Mouse (Mus musculus) MEL (cell line): Measurements from ENCODE around the gene Cbarp. TPM values are rescaled to one million over a fixed set of nuclear protein-coding genes. Genes with fewer than 3 reads are reported as not detected.
A peak's percentile ranks its signal among the peaks of the same experiment; 100 is the strongest.

ENCODE experiments used
- DNase-seq: peaks from one replicate; pipeline ENCODE4 v3.0.0; 2011; ENCODE audit warnings: low read depth, low spot score
- H3K27ac ChIP-seq: 2 replicates; pipeline ENCODE4 v1.5.1; 2012; ENCODE audit warnings: low read depth, mild to moderate bottlenecking, control low read depth, low read length, moderate library complexity; ENCODE audit not compliant: control insufficient read depth
- H3K27me3 ChIP-seq, 2 experiments: fragments of 150-350 bp in 1 of 2; sonication (generic) in 1 of 2; 2 replicates each; pipeline ENCODE4 v1.6.1; 2012; ENCODE audit warnings: low read length in 2 of 2, mild to moderate bottlenecking in 2 of 2, improper control_type of control experiment in 1 of 2, moderate library complexity in 1 of 2; ENCODE audit not compliant: insufficient read depth in 2 of 2, control insufficient read depth in 1 of 2
- H3K36me3 ChIP-seq, 2 experiments: 2 replicates each; pipeline ENCODE4 v1.6.1; 2012 to 2014; ENCODE audit warnings: low read length in 2 of 2, improper control_type of control experiment in 1 of 2, inconsistent platforms in 1 of 2, mild to moderate bottlenecking in 1 of 2; ENCODE audit not compliant: insufficient read depth in 2 of 2, control insufficient read depth in 1 of 2
- H3K4me1 ChIP-seq, 2 experiments: fragments of 150-350 bp in 1 of 2; sonication (generic) in 1 of 2; 2 replicates each; pipeline ENCODE4 v1.6.1; 2012; ENCODE audit warnings: low read length in 2 of 2, improper control_type of control experiment in 1 of 2, mild to moderate bottlenecking in 1 of 2; ENCODE audit not compliant: insufficient read depth in 2 of 2, control insufficient read depth in 1 of 2
- H3K4me3 ChIP-seq, 2 experiments: fragments of 150-350 bp in 1 of 2; sonication (generic) in 1 of 2; 2 replicates each; pipeline ENCODE4 v1.5.1; 2012; ENCODE audit warnings: low read depth in 2 of 2, low read length in 2 of 2, mild to moderate bottlenecking in 2 of 2, moderate library complexity in 2 of 2, control low read depth in 1 of 2, improper control_type of control experiment in 1 of 2; ENCODE audit not compliant: control insufficient read depth in 1 of 2, insufficient read depth in 1 of 2
- H3K79me2 ChIP-seq: 2 replicates; pipeline ENCODE4 v1.6.1; 2012; ENCODE audit warnings: mild to moderate bottlenecking, low read length, moderate library complexity; ENCODE audit not compliant: control insufficient read depth, poor library complexity, insufficient read depth
- H3K9ac ChIP-seq: 2 replicates; pipeline ENCODE4 v1.6.1; 2012; ENCODE audit warnings: low read depth, mild to moderate bottlenecking, control low read depth, low read length, moderate library complexity; ENCODE audit not compliant: control insufficient read depth, poor library complexity, severe bottlenecking
- H3K9me3 ChIP-seq: fragments of 150-350 bp; sonication (generic); replicated peaks from 2 replicates; pipeline ENCODE4 v1.6.1; 2012; ENCODE audit warnings: mild to moderate bottlenecking, low read length, improper control_type of control experiment, moderate library complexity; ENCODE audit not compliant: insufficient read depth
- BHLHE40 ChIP-seq: IDR thresholded peaks from 2 replicates; pipeline ENCODE4 v1.6.1; 2012; ENCODE audit warnings: low read depth, mild to moderate bottlenecking, inconsistent platforms, low read length, improper control_type of control experiment, borderline replicate concordance
- CHD1 ChIP-seq: IDR thresholded peaks from 2 replicates; pipeline ENCODE4 v1.6.1; 2012; ENCODE audit warnings: low read depth, mild to moderate bottlenecking, inconsistent platforms, low read length, improper control_type of control experiment
- CTCF ChIP-seq, 3 experiments: IDR thresholded peaks in 2 of 3; conservative IDR thresholded peaks in 1 of 3; 2 replicates each; pipeline ENCODE4 v1.5.1; 2011 to 2012; ENCODE audit warnings: low read length in 3 of 3, low read depth in 2 of 3, mild to moderate bottlenecking in 2 of 3, improper control_type of control experiment in 1 of 3, inconsistent platforms in 1 of 3, mixed read lengths in 1 of 3, moderate library complexity in 1 of 3; ENCODE audit not compliant: control insufficient read depth in 1 of 3, insufficient read depth in 1 of 3, poor library complexity in 1 of 3, severe bottlenecking in 1 of 3
- E2F4 ChIP-seq: IDR thresholded peaks from 2 replicates; pipeline ENCODE4 v1.6.1; 2011; ENCODE audit warnings: low read depth, low read length, improper control_type of control experiment, borderline replicate concordance
- ELF1 ChIP-seq: IDR thresholded peaks from 2 replicates; pipeline ENCODE4 v1.6.1; 2014; ENCODE audit warnings: low read depth, mild to moderate bottlenecking, inconsistent platforms, low read length, improper control_type of control experiment, moderate library complexity
- EP300 ChIP-seq, 2 experiments: IDR thresholded peaks; 2 replicates each; pipeline ENCODE4 v1.6.1; 2011; ENCODE audit warnings: improper control_type of control experiment in 2 of 2, low read length in 2 of 2, low read depth in 1 of 2, mild to moderate bottlenecking in 1 of 2
- ETS1 ChIP-seq: IDR thresholded peaks from 2 replicates; pipeline ENCODE4 v1.6.1; 2012; ENCODE audit warnings: low read depth, mild to moderate bottlenecking, inconsistent platforms, low read length, improper control_type of control experiment, moderate library complexity
- GABPA ChIP-seq: IDR thresholded peaks from 2 replicates; pipeline ENCODE4 v1.6.1; 2012; ENCODE audit warnings: low read depth, mild to moderate bottlenecking, inconsistent platforms, low read length, improper control_type of control experiment, moderate library complexity
- GATA1 ChIP-seq: IDR thresholded peaks from 2 replicates; pipeline ENCODE4 v1.6.1; 2011; ENCODE audit warnings: low read depth, low read length, improper control_type of control experiment
- KAT2A ChIP-seq: conservative IDR thresholded peaks from 2 replicates; pipeline ENCODE4 v1.6.1; 2012; ENCODE audit warnings: low read depth, low read length, improper control_type of control experiment, inconsistent platforms
- MAX ChIP-seq: IDR thresholded peaks from 2 replicates; pipeline ENCODE4 v1.6.1; 2011; ENCODE audit warnings: low read length, improper control_type of control experiment
- MEF2A ChIP-seq: IDR thresholded peaks from 2 replicates; pipeline ENCODE4 v1.6.1; 2014; ENCODE audit warnings: low read depth, mild to moderate bottlenecking, inconsistent platforms, low read length, improper control_type of control experiment; ENCODE audit not compliant: poor library complexity, insufficient replicate concordance, severe bottlenecking; ENCODE audit errors: extremely low read depth
- MXI1 ChIP-seq: IDR thresholded peaks from 2 replicates; pipeline ENCODE4 v1.6.1; 2011; ENCODE audit warnings: mild to moderate bottlenecking, low read depth, low read length, improper control_type of control experiment
- MYC ChIP-seq: IDR thresholded peaks from 2 replicates; pipeline ENCODE4 v1.6.1; 2011; ENCODE audit warnings: low read depth, mild to moderate bottlenecking, low read length, improper control_type of control experiment, moderate library complexity
- NELFE ChIP-seq: IDR thresholded peaks from 2 replicates; pipeline ENCODE4 v1.6.1; 2011; ENCODE audit warnings: low read depth, low read length, improper control_type of control experiment
- POLR2A ChIP-seq, 2 experiments: IDR thresholded peaks; 2 replicates each; pipeline ENCODE4 v1.6.1; 2011 to 2012; ENCODE audit warnings: low read length in 2 of 2, mild to moderate bottlenecking in 2 of 2, control low read depth in 1 of 2, improper control_type of control experiment in 1 of 2, low read depth in 1 of 2, moderate library complexity in 1 of 2; ENCODE audit not compliant: control insufficient read depth in 1 of 2, insufficient read depth in 1 of 2, poor library complexity in 1 of 2
- POLR2AphosphoS2 ChIP-seq: IDR thresholded peaks from 2 replicates; pipeline ENCODE4 v1.6.1; 2011; ENCODE audit warnings: low read length, improper control_type of control experiment
- POLR2AphosphoS5 ChIP-seq: IDR thresholded peaks from 2 replicates; pipeline ENCODE4 v1.6.1; 2012; ENCODE audit warnings: low read depth, borderline replicate concordance, mild to moderate bottlenecking, inconsistent platforms, low read length, moderate library complexity, mixed read lengths
- RAD21 ChIP-seq: IDR thresholded peaks from 2 replicates; pipeline ENCODE4 v1.6.1; 2011; ENCODE audit warnings: mild to moderate bottlenecking, low read depth, low read length, improper control_type of control experiment
- RCOR1 ChIP-seq: IDR thresholded peaks from 2 replicates; pipeline ENCODE4 v1.6.1; 2012; ENCODE audit warnings: low read depth, mild to moderate bottlenecking, inconsistent platforms, low read length, improper control_type of control experiment
- SIN3A ChIP-seq: IDR thresholded peaks from 2 replicates; pipeline ENCODE4 v1.6.1; 2012; ENCODE audit warnings: low read length, improper control_type of control experiment, inconsistent platforms
- SMC3 ChIP-seq: IDR thresholded peaks from 2 replicates; pipeline ENCODE4 v1.6.1; 2011; ENCODE audit warnings: low read depth, low read length, improper control_type of control experiment
- TBP ChIP-seq: IDR thresholded peaks from 2 replicates; pipeline ENCODE4 v1.8.0; 2011; ENCODE audit warnings: low read depth, low read length, improper control_type of control experiment
- UBTF ChIP-seq: IDR thresholded peaks from 2 replicates; pipeline ENCODE4 v1.6.1; 2012; ENCODE audit warnings: low read depth, mild to moderate bottlenecking, inconsistent platforms, low read length, improper control_type of control experiment, moderate library complexity, borderline replicate concordance; ENCODE audit not compliant: insufficient read depth
- USF2 ChIP-seq, 2 experiments: IDR thresholded peaks; 2 replicates each; pipeline ENCODE4 v1.6.1; 2011 to 2012; ENCODE audit warnings: improper control_type of control experiment in 2 of 2, low read length in 2 of 2, borderline replicate concordance in 1 of 2, inconsistent platforms in 1 of 2, low read depth in 1 of 2, mild to moderate bottlenecking in 1 of 2; ENCODE audit not compliant: insufficient read depth in 1 of 2
- ZC3H11A ChIP-seq: IDR thresholded peaks from 2 replicates; pipeline ENCODE4 v1.6.1; 2012; ENCODE audit warnings: low read depth, mild to moderate bottlenecking, inconsistent platforms, low read length, improper control_type of control experiment
- ZKSCAN1 ChIP-seq: IDR thresholded peaks from 2 replicates; pipeline ENCODE4 v1.6.1; 2012; ENCODE audit warnings: low read depth, mild to moderate bottlenecking, inconsistent platforms, low read length, improper control_type of control experiment, moderate library complexity
- ZMIZ1 ChIP-seq: IDR thresholded peaks from 2 replicates; pipeline ENCODE4 v1.6.1; 2012; ENCODE audit warnings: low read depth, mild to moderate bottlenecking, inconsistent platforms, low read length, improper control_type of control experiment, moderate library complexity
- ZNF384 ChIP-seq: IDR thresholded peaks from 2 replicates; pipeline ENCODE4 v1.6.1; 2012; ENCODE audit warnings: low read depth, mild to moderate bottlenecking, inconsistent platforms, low read length, improper control_type of control experiment
- polyA plus RNA-seq, 2 experiments: library from polyadenylated mRNA; stranded (reverse) in 1 of 2; unstranded in 1 of 2; fragments of >175 nt in 1 of 2; fragments of >200 nt in 1 of 2; gene quantifications; 2 replicates each; pipeline versions ENCODE4 v1.2.1 to v1.2.4; 2012; ENCODE audit warnings: low replicate concordance in 2 of 2, low read depth in 1 of 2; ENCODE audit not compliant: insufficient read length in 2 of 2, insufficient read depth in 1 of 2, missing spikeins in 1 of 2
- total RNA-seq: library from RNA; depleted of rRNA; stranded (reverse); fragments of 300-350 nt; gene quantifications from 2 replicates; pipeline ENCODE4 v1.2.3, GENCODE M21; 2012

Cbarp gene
- total and polyA plus RNA-seq, 3 experiments = 6.8 to 19.3 TPM; not detected in 1

- TF ChIP-seq ZNF384 (no peak), POLR2A (IDR thresholded peaks at IDR 0.05; ENCODE audit: control insufficient read depth in 1 of 2, insufficient read depth in 1 of 2, low read depth in 1 of 2, low read length in 2 of 2, poor library complexity in 1 of 2) (no peak; a peak in 2 of 4 replicates), CTCF (IDR thresholded peaks at IDR 0.05 in 2 of 3, conservative IDR thresholded peaks at IDR 0.05 in 1 of 3; ENCODE audit: control insufficient read depth in 1 of 3, insufficient read depth in 1 of 3, low read depth in 2 of 3, low read length in 3 of 3, poor library complexity in 1 of 3, severe bottlenecking in 1 of 3) (no peak), POLR2AphosphoS2 (no peak), UBTF (no peak), ELF1 (no peak), ETS1 (peak; percentile 11; the same call in 1 of the 2 replicates), E2F4 (no peak), NELFE (peak; percentile 51), USF2 (IDR thresholded peaks at IDR 0.05; ENCODE audit: borderline replicate concordance in 1 of 2, insufficient read depth in 1 of 2, low read depth in 1 of 2, low read length in 2 of 2) (no peak), GATA1 (0 out of 2 replicates have a peak, but pooled peaks have one; percentile 30), TBP (no peak), SIN3A (peak; percentile 51), POLR2AphosphoS5 (no peak), SMC3 (no peak)
These were observed 20.1 kb upstream of the Cbarp start (continued) for GRCm38 (mm10) chr10:80160455-80161371.

GRCm38 (mm10) chr10:80159561-80160454 lies 19.2 kb upstream of the Cbarp start:
- Histone ChIP-seq H3K9me3 (no peaks in the 10 kb centered on the region), H3K27me3 (no peaks in the 10 kb centered on the region), H3K4me3 (peak overlapping the region; percentile 58 to 61), H3K79me2 (no peaks in the 10 kb centered on the region; the same call in 1 of the 2 replicates), H3K36me3 (peaks cover 0 to 21% of the 10 kb centered on the region in 2 experiments; a peak in 2 of 4 replicates), H3K9ac (peak overlapping the region; percentile 74), H3K27ac (peak overlapping the region; percentile 93), H3K4me1 (peaks cover 6 to 37% of the 10 kb centered on the region in 2 experiments; a peak in 3 of 4 replicates)
- peak; percentile 99 for DNase-seq
- TF ChIP-seq USF2 (IDR thresholded peaks at IDR 0.05; ENCODE audit: borderline replicate concordance in 1 of 2, insufficient read depth in 1 of 2, low read depth in 1 of 2, low read length in 2 of 2) = no peak
- TF ChIP-seq MXI1 = peak; percentile 97
- no peak for TF ChIP-seq ZKSCAN1
- no peak for TF ChIP-seq ZMIZ1
- TF ChIP-seq KAT2A = peak; percentile 7; the same call in 1 of the 2 replicates
- TF ChIP-seq MYC = peak; percentile 96
- TF ChIP-seq RCOR1 = no peak
- TF ChIP-seq RAD21 = no peak
- TF ChIP-seq POLR2AphosphoS2 = no peak; the same call in 1 of the 2 replicates
- peak in 1 of 2 experiments; percentile 44; a peak in 2 of 4 replicates for TF ChIP-seq EP300 (IDR thresholded peaks at IDR 0.05; ENCODE audit: low read depth in 1 of 2, low read length in 2 of 2)
- TF ChIP-seq CHD1 = no peak
- TF ChIP-seq ZC3H11A = no peak
- 0 out of 2 replicates have a peak, but pooled peaks have one; percentile 1 for TF ChIP-seq MEF2A
- TF ChIP-seq POLR2AphosphoS5 = no peak
- peak; percentile 83 for TF ChIP-seq BHLHE40
- no peak for TF ChIP-seq E2F4
- peak; percentile 64 for TF ChIP-seq TBP
- TF ChIP-seq MAX = peak; percentile 92
- no peak; the same call in 1 of the 2 replicates for TF ChIP-seq GATA1
- no peak for TF ChIP-seq UBTF
- TF ChIP-seq ETS1 = peak; percentile 72
- peak; percentile 86 for TF ChIP-seq SIN3A
- TF ChIP-seq ELF1 = peak; percentile 88
- no peak for TF ChIP-seq GABPA
